Mouse (Mus musculus): ENCODE results near the gene Tgm6.

The Tgm6 gene

DNA sequence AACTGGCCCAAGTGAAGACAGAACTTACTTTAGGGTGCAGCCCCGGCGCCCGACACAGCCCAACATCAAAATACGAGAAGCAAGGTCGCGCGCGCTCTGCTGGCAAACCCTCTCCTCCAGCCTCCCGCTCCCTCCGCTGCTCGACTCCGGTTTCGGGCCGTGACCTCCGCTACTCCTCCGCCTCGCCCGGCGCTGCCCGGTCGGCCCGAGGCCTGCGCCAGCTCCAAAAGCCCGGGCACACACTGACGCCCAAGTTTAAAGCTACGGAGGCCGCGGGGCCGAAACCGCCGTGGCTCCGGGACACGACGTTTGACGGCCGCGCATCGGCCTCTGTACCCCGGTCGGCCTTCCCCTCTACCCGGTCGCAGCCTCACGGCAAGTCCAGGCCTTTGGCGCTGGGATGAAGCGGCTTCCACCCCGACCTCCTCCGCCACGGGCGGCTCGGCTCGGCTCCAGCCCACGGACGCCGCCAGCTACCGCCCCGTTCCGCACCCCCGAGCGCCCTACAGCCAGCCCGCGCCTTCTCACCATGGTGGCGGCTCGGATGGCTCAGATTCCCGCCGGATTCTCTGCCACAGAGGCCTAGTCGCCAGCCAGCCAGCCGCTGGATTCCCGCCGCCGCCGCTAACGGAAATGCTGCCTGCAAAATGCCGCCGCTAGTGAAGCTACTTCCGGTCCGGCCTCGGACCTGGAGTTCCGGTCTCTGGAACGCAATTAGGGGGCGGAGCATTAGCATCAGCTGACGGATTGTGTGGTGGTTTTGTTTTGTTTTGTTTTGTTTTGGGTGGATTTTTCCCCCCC lies 66.7 kb downstream of the Tgm6 start, which contains the start of gene Snrpb:
Gene Snrpb (minus strand): TSS at position 698 of the 801 bp plus-strand sequence.
- peak; percentile 81 for DNase-seq (ENCODE audit: low spot score)

DNA sequence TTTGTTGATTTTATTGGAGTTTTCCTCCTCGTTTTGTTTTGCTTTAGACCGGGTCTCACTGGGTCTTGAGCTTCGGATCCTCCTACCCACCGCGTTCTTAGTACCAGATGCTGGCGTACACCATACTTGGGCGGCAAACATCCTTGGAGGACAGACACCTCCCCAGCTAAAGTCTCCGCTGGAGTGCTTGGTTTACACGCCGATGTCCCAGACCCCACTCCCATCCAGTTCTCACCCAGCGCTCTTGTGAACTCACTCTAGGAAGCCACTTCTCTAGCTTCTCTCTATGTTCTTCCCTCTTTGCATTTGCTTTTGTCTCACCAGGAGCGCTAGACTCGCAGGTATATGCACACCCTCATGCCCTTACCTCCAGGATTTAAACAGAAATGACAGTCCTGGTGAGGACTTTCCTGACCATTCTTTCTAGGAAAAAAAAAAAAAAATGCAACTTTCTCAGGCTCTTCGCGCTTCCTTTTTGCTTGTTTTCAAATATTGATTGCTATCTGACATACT lies 67.3 kb downstream of the Tgm6 start:
- no peak for DNase-seq (ENCODE audit: low spot score)

DNA sequence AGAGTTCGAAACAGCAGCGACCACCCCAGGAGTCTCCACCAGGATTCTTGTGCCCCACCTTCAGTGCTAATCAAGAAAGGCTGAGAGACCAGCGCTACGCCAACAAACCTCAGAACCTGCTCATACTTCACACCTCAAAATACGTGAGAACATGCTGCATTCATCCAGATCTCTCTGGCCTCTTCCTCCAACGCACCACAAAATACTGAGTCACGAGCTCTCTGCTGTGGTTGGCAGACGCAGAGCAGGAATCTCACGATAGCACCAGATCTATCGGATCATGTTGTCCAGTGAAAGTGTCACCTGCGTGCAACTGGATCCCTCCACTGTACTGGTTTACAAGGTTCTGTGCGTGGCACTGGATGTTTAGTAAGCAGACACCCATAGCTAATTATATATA lies 76.2 kb downstream of the Tgm6 start:
- no peak for DNase-seq (ENCODE audit: low spot score)

DNA sequence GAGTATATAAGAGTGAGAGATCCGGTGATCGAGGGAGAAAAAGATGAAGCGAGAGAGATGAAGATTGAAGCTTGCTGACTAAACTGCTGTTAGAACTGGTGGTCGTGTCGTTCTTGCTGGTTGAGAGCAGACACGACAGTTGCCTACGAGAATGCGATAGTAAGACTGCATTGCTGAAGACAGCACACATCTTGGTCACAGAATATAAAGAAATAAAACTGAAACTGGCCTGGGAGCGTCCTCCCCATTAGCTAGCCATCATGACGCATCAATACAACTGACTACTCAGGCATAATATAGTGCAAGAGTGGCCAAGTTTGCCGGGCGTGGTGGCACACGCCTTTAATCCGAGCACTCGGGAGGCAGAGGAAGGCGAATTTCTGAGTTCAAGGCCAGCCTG lies 82.7 kb downstream of the Tgm6 start, which contains the start of gene Tmc2:
Gene Tmc2 (plus strand): TSS at position 301 of the 400 bp plus-strand sequence.
- no peak for DNase-seq (ENCODE audit: low spot score)

DNA sequence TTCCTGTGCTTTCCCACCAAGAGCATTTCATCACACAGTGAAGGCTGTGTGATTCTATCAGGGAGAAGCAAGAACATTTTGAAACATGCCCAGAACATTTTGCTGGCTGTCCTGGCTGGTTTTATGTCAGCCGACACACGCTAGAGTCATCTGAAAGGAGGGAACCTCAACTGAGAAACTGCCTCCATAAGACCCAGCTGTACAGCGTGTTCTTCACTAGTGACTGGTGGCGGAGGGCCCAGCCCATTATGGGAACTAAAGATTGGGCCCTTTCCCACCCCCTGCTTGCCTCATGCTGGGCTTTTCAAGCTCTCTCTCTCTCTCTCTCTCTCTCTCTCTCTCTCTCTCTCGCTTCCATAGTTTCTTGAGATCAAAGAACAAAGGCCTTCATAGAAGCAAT lies 88.7 kb downstream of the Tgm6 start:
- DNase-seq (ENCODE audit: low spot score), result no peak

Data from ovary, adult 18-20 months (tissue).